Mouse (Mus musculus): ENCODE data around the gene Cenpf.

Gene Cenpf
- long read RNA-seq, experiment 1, partial matches to known transcripts: 3 of 3 reads
- long read RNA-seq, experiment 1, other reads (novel, unspliced or antisense): 0 of 3 reads
- long read RNA-seq, experiment 2, partial matches to known transcripts: 1 of 1 reads
- long read RNA-seq, experiment 2, other reads (novel, unspliced or antisense): 0 of 1 reads

GRCm38 (mm10) chr1:189687654-189688387 lies at the start of gene Cenpf:
Gene Cenpf (minus strand): TSS chr1:189688086.
- intact Hi-C loops (cut with DNase I): no loop called here

- intact Hi-C loops (cut with DNase I): no loop called here
These were observed 44.3 kb upstream of the Cenpf start for GRCm38 (mm10) chr1:189732156-189732555.

- intact Hi-C loops (cut with DNase I): no loop called here
These were observed 43.8 kb upstream of the Cenpf start for GRCm38 (mm10) chr1:189731697-189732096.

- intact Hi-C loops (cut with DNase I): no loop called here
These were observed 41.4 kb upstream of the Cenpf start for GRCm38 (mm10) chr1:189729141-189729815.

- intact Hi-C loops (cut with DNase I): no loop called here
These were observed 40.9 kb upstream of the Cenpf start for GRCm38 (mm10) chr1:189728784-189729115.

- intact Hi-C loops (cut with DNase I): no loop called here
These were observed 40.2 kb upstream of the Cenpf start, which contains the start of gene Ptpn14 for GRCm38 (mm10) chr1:189727884-189728783. Gene Ptpn14 (plus strand): TSS chr1:189728268.

- intact Hi-C loops (cut with DNase I): no loop called here
These were observed 39.5 kb upstream of the Cenpf start for GRCm38 (mm10) chr1:189727346-189727883.

GRCm38 (mm10) chr1:189726121-189726520 lies 38.2 kb upstream of the Cenpf start:
- intact Hi-C loops (cut with DNase I): no loop called here

- intact Hi-C loops (cut with DNase I): no loop called here
These were observed 30.7 kb upstream of the Cenpf start for GRCm38 (mm10) chr1:189718600-189718999.

- intact Hi-C loops (cut with DNase I): no loop called here
These were observed 29.7 kb upstream of the Cenpf start for GRCm38 (mm10) chr1:189717546-189717945.

- intact Hi-C loops (cut with DNase I): no loop called here
These were observed 28.3 kb upstream of the Cenpf start for GRCm38 (mm10) chr1:189715915-189716797.

- intact Hi-C loops (cut with DNase I): no loop called here
These were observed 21.1 kb upstream of the Cenpf start for GRCm38 (mm10) chr1:189709001-189709400.

- intact Hi-C loops (cut with DNase I): no loop called here
These were observed 19.5 kb upstream of the Cenpf start for GRCm38 (mm10) chr1:189707419-189707818.

- intact Hi-C loops (cut with DNase I): no loop called here
These were observed 19.1 kb upstream of the Cenpf start for GRCm38 (mm10) chr1:189707014-189707413.

- intact Hi-C loops (cut with DNase I): no loop called here
These were observed 18.3 kb upstream of the Cenpf start for GRCm38 (mm10) chr1:189706040-189706645.

GRCm38 (mm10) chr1:189703591-189703990 lies 15.7 kb upstream of the Cenpf start:
- intact Hi-C loops (cut with DNase I): loop anchor here (5.0 kb wide), 1 partner anchor 269 kb away; no protein-coding TSS in a partner anchor

- intact Hi-C loops (cut with DNase I): loop anchor here (5.0 kb wide), 1 partner anchor 269 kb away; no protein-coding TSS in a partner anchor
These were observed 15.3 kb upstream of the Cenpf start for GRCm38 (mm10) chr1:189703156-189703555.

- intact Hi-C loops (cut with DNase I): loop anchor here (2.0 to 5.0 kb wide), 2 partner anchors 182 to 271 kb away; no protein-coding TSS in a partner anchor
These were observed 13.1 kb upstream of the Cenpf start for GRCm38 (mm10) chr1:189700990-189701389.

GRCm38 (mm10) chr1:189700186-189700585 lies 12.3 kb upstream of the Cenpf start:
- intact Hi-C loops (cut with DNase I): loop anchor here (2.0 to 5.0 kb wide), 2 partner anchors 183 to 272 kb away; no protein-coding TSS in a partner anchor

Data from adrenal gland (tissue).